Mouse (Mus musculus) NIH3T3 (cell line): ENCODE data around the gene Kcnh8.

Experiments used
- DNase-seq: peaks from one replicate; pipeline ENCODE4 v3.0.0-alpha.2; 2012; ENCODE audit warnings: low read depth

Gene Kcnh8

GRCm38 (mm10) chr17:52829678-52830077, 227.2 kb downstream of the Kcnh8 start:
- no peak for DNase-seq

GRCm38 (mm10) chr17:52873195-52873594, 270.7 kb downstream of the Kcnh8 start:
- DNase-seq, result no peak

- no peak for DNase-seq
These were observed 276.5 kb downstream of the Kcnh8 start for GRCm38 (mm10) chr17:52878964-52879363.

GRCm38 (mm10) chr17:52880051-52880450, 277.5 kb downstream of the Kcnh8 start:
- DNase-seq, result no peak

- no peak for DNase-seq
These were observed 282.7 kb downstream of the Kcnh8 start for GRCm38 (mm10) chr17:52885210-52885609.

- DNase-seq, result no peak
These were observed 318.1 kb downstream of the Kcnh8 start for GRCm38 (mm10) chr17:52920519-52921106.

- DNase-seq, result no peak
These were observed 341.5 kb downstream of the Kcnh8 start for GRCm38 (mm10) chr17:52943966-52944365.

- DNase-seq, result no peak
These were observed 370.2 kb downstream of the Kcnh8 start for GRCm38 (mm10) chr17:52972735-52973134.

- no peak for DNase-seq
These were observed 378.4 kb downstream of the Kcnh8 start for GRCm38 (mm10) chr17:52980958-52981357.
